23 mouse cellular contexts compared by ENCODE assay signal in genomic region chr11:65461044-65461443, GRCm38 (mm10).
A peak's percentile ranks its signal among the peaks of the same experiment; 100 is the strongest.
DNase-seq lines count a peak whose midpoint lies in the region; ATAC-seq and TF ChIP-seq lines count a peak whose summit lies in the region.
"Had no signal": no experiment of that assay in that cellular context is flagged by ENCODE, and none has a peak within 500 bp of the region (broad histone marks: within the 10 kb centered on the region; RNA-seq: fewer than 3 reads in every experiment).

No protein-coding gene starts in this region.

- no peak overlapping the region for H3K9ac ChIP-seq in forebrain, postnatal 0 days
- no peak overlapping the region for H3K9ac ChIP-seq in forebrain, embryonic 15.5 days (replicated peaks)
- no peak overlapping the region for H3K9ac ChIP-seq in intestine, embryonic 16.5 days (ENCODE audit: low read depth, low read length)
- no peak overlapping the region for H3K9ac ChIP-seq in intestine, embryonic 15.5 days
- H3K9ac ChIP-seq: embryonic facial prominence, embryonic 15.5 days; liver, postnatal 0 days; midbrain, embryonic 13.5 days; neural tube, embryonic 13.5 days had no signal

- 51% methylated on average over 4 of the region's 4 CpGs for WGBS in forebrain, postnatal 0 days
- WGBS in forebrain, embryonic 15.5 days: 60% methylated on average over 4 of the region's 4 CpGs
- 53% methylated on average over 4 of the region's 4 CpGs for WGBS in intestine, embryonic 16.5 days
- WGBS in intestine, embryonic 15.5 days: 40% methylated on average over 4 of the region's 4 CpGs

- H3K9me3 ChIP-seq in forebrain, postnatal 0 days (ENCODE audit: low read length): no peaks in the 10 kb centered on the region
- H3K9me3 ChIP-seq in forebrain, embryonic 15.5 days: no peaks in the 10 kb centered on the region
- no peaks in the 10 kb centered on the region for H3K9me3 ChIP-seq in intestine, embryonic 16.5 days (ENCODE audit: control insufficient read depth, low read length)
- H3K9me3 ChIP-seq in intestine, embryonic 15.5 days: no peaks in the 10 kb centered on the region
- H3K9me3 ChIP-seq: embryonic facial prominence, embryonic 15.5 days; midbrain, embryonic 13.5 days; neural tube, embryonic 13.5 days had no signal

- no peaks in the 10 kb centered on the region for H3K36me3 ChIP-seq in forebrain, postnatal 0 days (ENCODE audit: insufficient read depth)
- no peaks in the 10 kb centered on the region for H3K36me3 ChIP-seq in forebrain, embryonic 15.5 days
- no peaks in the 10 kb centered on the region for H3K36me3 ChIP-seq in intestine, embryonic 16.5 days (ENCODE audit: control insufficient read depth, insufficient read depth, low read length)
- no peaks in the 10 kb centered on the region for H3K36me3 ChIP-seq in intestine, embryonic 15.5 days
- H3K36me3 ChIP-seq: embryonic facial prominence, embryonic 15.5 days; forebrain, embryonic 10.5 days; midbrain, embryonic 13.5 days; neural tube, embryonic 13.5 days had no signal

- no peak overlapping the region for H3K27ac ChIP-seq in forebrain, postnatal 0 days (ENCODE audit: low read depth, low read length)
- H3K27ac ChIP-seq in forebrain, embryonic 15.5 days (replicated peaks): no peak overlapping the region
- H3K27ac ChIP-seq in intestine, embryonic 16.5 days (ENCODE audit: low read length): peak overlapping the region; percentile 9; the same call in 1 of the 2 replicates
- no peak overlapping the region for H3K27ac ChIP-seq in intestine, embryonic 15.5 days
- H3K27ac ChIP-seq: embryonic facial prominence, embryonic 15.5 days; forebrain, embryonic 10.5 days; midbrain, embryonic 13.5 days; neural tube, embryonic 13.5 days had no signal

- no peak for TF ChIP-seq POLR2A in brain, embryonic 14.5 days (IDR thresholded peaks at IDR 0.05; ENCODE audit: borderline replicate concordance, extremely low read depth, insufficient read depth, insufficient read length, poor library complexity, severe bottlenecking)

- no peaks in the 10 kb centered on the region for H3K4me1 ChIP-seq in forebrain, postnatal 0 days (ENCODE audit: insufficient read depth)
- no peaks in the 10 kb centered on the region for H3K4me1 ChIP-seq in forebrain, embryonic 15.5 days
- no peaks in the 10 kb centered on the region for H3K4me1 ChIP-seq in intestine, embryonic 16.5 days (ENCODE audit: control insufficient read depth, insufficient read depth, low read length)
- H3K4me1 ChIP-seq in intestine, embryonic 15.5 days (replicated peaks): 0 out of 2 replicates have a peak, but pooled peaks cover 3% of the 10 kb centered on the region
- H3K4me1 ChIP-seq: embryonic facial prominence, embryonic 15.5 days; forebrain, embryonic 10.5 days; midbrain, embryonic 13.5 days; neural tube, embryonic 13.5 days had no signal

- no peak for ATAC-seq in forebrain, postnatal 0 days
- no peak for ATAC-seq in forebrain, embryonic 15.5 days (replicated peaks)
- ATAC-seq in intestine, embryonic 16.5 days: no peak
- ATAC-seq in intestine, embryonic 15.5 days: no peak; the same call in 1 of the 2 replicates
- ATAC-seq: hindbrain, embryonic 16.5 days; liver, postnatal 0 days; midbrain, embryonic 13.5 days had no signal

- peak; percentile 6 for DNase-seq in forebrain, postnatal 0 days
- peak; percentile 15 for DNase-seq in 3134 (ENCODE audit: extremely low read depth, insufficient read length, low spot score)
- peak; percentile 26 for DNase-seq in brain, embryonic 14.5 days (ENCODE audit: low read depth)
- no peak for DNase-seq in urinary bladder, adult 2 months (ENCODE audit: low spot score)
- no peak for DNase-seq in left cerebral cortex, postnatal 4 days
- DNase-seq: adrenal gland, adult 8-10 months; B cell, adult 2 months; cerebellum, adult 11 months; cerebellum, postnatal 10 days; gastrocnemius, postnatal 10 days; heart, postnatal 4 days; kidney, adult 2 months; kidney, postnatal 25 days; liver, postnatal 0 days; thymus, adult 2 months had no signal

- H3K4me3 ChIP-seq in forebrain, postnatal 0 days (ENCODE audit: low read depth, low read length): no peak overlapping the region
- no peak overlapping the region for H3K4me3 ChIP-seq in forebrain, embryonic 15.5 days
- no peak overlapping the region for H3K4me3 ChIP-seq in intestine, embryonic 16.5 days (ENCODE audit: low read length)
- H3K4me3 ChIP-seq in intestine, embryonic 15.5 days (replicated peaks): no peak overlapping the region
- H3K4me3 ChIP-seq: embryonic facial prominence, embryonic 15.5 days; forebrain, embryonic 10.5 days; midbrain, embryonic 13.5 days; neural tube, embryonic 13.5 days had no signal

- H3K27me3 ChIP-seq in forebrain, postnatal 0 days (ENCODE audit: insufficient read depth, low read length): no peaks in the 10 kb centered on the region
- H3K27me3 ChIP-seq in forebrain, embryonic 15.5 days: no peaks in the 10 kb centered on the region
- H3K27me3 ChIP-seq in intestine, embryonic 16.5 days (replicated peaks; ENCODE audit: control insufficient read depth, insufficient read depth, low read length): no peaks in the 10 kb centered on the region
- no peaks in the 10 kb centered on the region for H3K27me3 ChIP-seq in intestine, embryonic 15.5 days (replicated peaks)
- H3K27me3 ChIP-seq: embryonic facial prominence, embryonic 15.5 days; midbrain, embryonic 13.5 days; neural tube, embryonic 13.5 days had no signal

- H3K4me2 ChIP-seq in forebrain, postnatal 0 days (ENCODE audit: low read depth): no peak overlapping the region
- H3K4me2 ChIP-seq in forebrain, embryonic 15.5 days (replicated peaks): no peak overlapping the region
- no peak overlapping the region for H3K4me2 ChIP-seq in intestine, embryonic 16.5 days (ENCODE audit: low read depth, low read length)
- no peak overlapping the region for H3K4me2 ChIP-seq in intestine, embryonic 15.5 days (replicated peaks)
- H3K4me2 ChIP-seq: embryonic facial prominence, embryonic 15.5 days; midbrain, embryonic 13.5 days; neural tube, embryonic 13.5 days had no signal

- intact Hi-C loops in left cerebral cortex, postnatal 4 days (cut with DNase I): no loop called here

- TF ChIP-seq CTCF in forebrain, postnatal 0 days (IDR thresholded peaks at IDR 0.05; ENCODE audit: low read depth): no peak
- no peak for TF ChIP-seq CTCF in brain, embryonic 14.5 days (IDR thresholded peaks at IDR 0.05; ENCODE audit: borderline replicate concordance, extremely low read depth, insufficient read depth, insufficient read length)

Comparison
In these comparisons a context has a peak if more than half of its experiments do, and no peak if none do; other contexts are left out.
1. DNase-seq: peak in forebrain, postnatal 0 days (single experiment), 3134 (single experiment) and brain, embryonic 14.5 days (single experiment); none in urinary bladder, adult 2 months (single experiment) and left cerebral cortex, postnatal 4 days (single experiment).